Mouse (Mus musculus) small intestine, adult 2 months (tissue): Measurements from ENCODE around the gene Serpina3f.

Source experiments
- CTCF ChIP-seq: fragments of 200-500 bp; IDR thresholded peaks from 2 replicates; pipeline ENCODE4 v1.5.1; 2012; ENCODE audit warnings: low read depth, mild to moderate bottlenecking, control low read depth, inconsistent platforms, low read length, moderate library complexity, mixed read lengths; ENCODE audit not compliant: insufficient replicate concordance, insufficient read length; ENCODE audit errors: extremely low read depth
- POLR2A ChIP-seq: fragments of 200-500 bp; IDR thresholded peaks from 2 replicates; pipeline ENCODE4 v1.6.1; 2012; ENCODE audit warnings: low read depth, mild to moderate bottlenecking, control low read depth, inconsistent platforms, low read length, moderate library complexity

- TF ChIP-seq CTCF (no peak), POLR2A (no peak)
Measured at GRCm38 (mm10) chr12:104189246-104189645, 25.1 kb upstream of the Serpina3f start.
